Mouse (Mus musculus): Measurements from ENCODE around the gene Relch.
"Not testable (repeated sequence)": the region's sequence is repeated elsewhere in the genome, so short reads cannot be mapped to it uniquely, and the experiment has no call there.

GRCm38 (mm10) chr1:105766099-105766498 lies 102.4 kb downstream of the Relch start:
- not testable (repeated sequence) for TF ChIP-seq ZC3H11A (IDR thresholded peaks at IDR 0.05; ENCODE audit: borderline replicate concordance, low read depth, low read length); CHD2 (IDR thresholded peaks at IDR 0.05; ENCODE audit: low read depth, low read length); MAFK (IDR thresholded peaks at IDR 0.05; ENCODE audit: insufficient read depth, low read depth, low read length)

All from ES-E14 (cell line).